Mouse (Mus musculus): Measurements from ENCODE around the gene Exosc2.
"Not testable (repeated sequence)": the region's sequence is repeated elsewhere in the genome, so short reads cannot be mapped to it uniquely, and the experiment has no call there.

Exosc2 gene

DNA sequence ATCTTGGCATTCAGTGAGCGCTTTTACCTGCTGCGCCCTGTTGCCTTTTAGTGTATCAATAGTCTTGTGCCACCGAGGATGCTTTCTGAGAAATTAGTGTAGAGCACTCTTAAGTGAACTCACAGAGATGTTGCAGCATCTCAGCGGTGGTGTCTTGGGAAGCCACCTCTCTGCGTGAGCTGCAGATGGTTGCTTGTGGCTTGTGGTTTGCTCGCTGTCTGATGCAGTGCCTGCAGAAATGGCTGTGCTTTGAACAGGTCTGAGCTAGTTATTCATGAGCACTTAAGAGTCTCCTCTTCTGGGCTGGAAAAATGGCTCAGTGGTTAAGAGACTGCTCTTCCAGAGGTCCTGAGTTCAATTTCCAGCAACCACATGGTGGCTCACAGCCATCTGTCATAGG is 8.1 kb downstream of the Exosc2 start:
- DNase-seq: no peak

DNA sequence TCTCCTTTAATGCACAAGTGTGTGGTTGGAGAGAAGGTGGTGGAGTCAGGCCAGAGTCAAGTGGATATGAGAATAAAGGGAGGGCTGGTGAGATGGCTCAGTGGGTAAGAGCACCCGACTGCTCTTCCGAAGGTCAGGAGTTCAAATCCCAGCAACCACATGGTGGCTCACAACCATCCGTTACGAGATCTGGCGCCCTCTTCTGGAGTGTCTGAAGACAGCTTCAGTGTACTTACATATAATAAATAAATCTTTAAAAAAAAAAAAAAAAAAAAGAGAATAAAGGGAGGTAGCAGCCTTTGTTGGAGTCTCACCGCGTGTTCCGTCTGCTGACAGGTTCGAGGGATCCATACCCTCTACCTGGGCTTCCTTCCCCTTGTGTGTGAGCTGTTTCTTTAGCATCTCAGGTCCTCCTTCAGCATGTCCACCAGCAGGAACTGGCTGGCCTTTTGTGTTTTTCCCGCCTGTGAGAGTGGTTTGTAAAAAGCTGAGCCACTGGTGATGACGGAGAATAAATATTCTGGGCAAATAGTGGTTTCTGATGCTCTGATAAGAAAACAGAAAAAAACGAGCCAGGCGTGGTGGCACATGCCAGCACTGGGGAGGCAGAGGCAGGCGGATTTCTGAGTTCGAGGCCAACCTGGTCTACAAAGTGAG is 10.7 kb downstream of the Exosc2 start:
- not testable (repeated sequence) for DNase-seq

GRCm38 (mm10) chr2:31681731-31682235 is 11.3 kb downstream of the Exosc2 start:
- DNase-seq: no peak

DNA sequence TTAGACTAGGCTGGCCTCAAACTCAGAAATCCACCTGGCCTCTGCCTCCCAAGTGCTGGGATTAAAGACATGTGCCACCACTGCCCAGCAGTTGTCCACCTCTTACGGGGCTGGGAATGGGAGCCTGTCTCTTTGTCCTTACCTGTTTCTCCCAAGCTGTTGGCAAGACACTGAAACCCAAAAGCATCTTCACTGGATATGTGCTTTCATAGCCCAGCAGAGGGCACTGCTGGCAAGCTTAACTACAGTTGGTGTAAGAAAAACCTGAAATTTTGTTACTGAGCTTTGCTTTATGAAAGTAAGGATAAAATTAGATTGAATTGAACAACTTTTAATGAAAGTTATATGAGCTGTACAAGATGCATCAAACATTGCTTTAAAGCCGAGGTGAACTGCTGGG is 13.2 kb downstream of the Exosc2 start:
- peak; percentile 61 to 69 for DNase-seq

DNA sequence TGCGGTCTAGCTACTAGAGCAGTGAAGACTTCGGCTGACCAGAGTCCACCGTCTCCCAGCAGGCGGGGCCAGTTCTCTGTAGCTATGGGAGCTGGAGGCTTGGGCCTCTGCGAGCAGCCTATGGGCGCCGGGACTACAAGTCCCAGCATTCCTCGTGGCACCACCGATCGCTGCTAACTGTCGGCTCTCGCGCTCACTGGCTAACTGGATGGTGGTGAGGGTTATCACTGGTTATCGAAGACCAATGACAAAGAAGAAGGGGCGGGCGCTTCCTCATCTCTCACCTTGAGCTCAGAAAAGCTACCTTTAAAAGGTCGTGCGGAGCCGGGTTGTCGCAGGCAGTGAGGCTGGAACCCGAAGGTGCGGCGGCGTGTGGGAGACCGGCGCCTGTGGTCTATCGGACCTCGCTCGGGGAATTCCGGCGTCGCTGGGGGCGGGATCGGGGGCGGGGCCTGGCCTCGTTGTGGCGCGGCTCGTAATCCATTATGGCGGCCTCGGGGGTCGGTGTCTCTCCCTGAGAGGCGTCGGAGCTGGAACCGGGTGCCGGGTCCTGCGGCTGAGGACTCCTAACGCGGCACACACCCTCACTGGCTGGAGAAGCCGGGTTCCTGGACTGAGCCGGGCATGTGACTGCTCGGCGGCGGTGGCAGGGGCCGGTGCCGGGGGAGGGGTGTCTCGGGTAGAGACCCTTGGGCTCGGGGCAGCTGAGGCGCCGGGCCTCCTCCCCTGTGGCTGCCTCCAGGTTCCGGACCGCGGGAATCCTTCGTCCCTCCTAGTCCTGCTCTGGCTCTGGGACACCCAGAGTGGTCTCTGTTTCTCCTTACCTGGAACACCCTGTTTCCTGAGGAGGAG is 17.8 kb downstream of the Exosc2 start, which contains the start of gene Abl1:
Abl1 (plus strand) TSS at position 303 of the 852 bp plus-strand sequence.
- peak; percentile 92 to 99 for DNase-seq

DNA sequence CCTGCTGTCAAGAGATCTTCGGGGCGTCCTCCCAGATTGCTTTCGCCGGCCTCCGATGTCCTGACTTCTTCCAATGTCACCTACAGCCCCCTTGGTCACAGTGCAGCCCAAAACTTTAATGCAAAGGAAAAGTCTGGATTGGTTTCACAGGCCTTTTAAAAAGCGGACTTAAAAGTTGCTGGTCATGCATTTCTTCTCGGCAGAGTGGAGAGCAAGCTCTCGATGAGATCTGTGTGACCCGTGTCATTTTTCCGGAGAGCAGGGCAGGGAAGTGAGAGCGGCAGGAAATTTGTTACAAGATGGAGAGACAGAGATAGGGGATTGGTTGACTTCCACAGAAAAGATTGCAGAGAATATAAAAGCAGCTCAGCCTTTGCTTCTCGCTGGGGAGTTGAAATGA is 18.5 kb downstream of the Exosc2 start:
- DNase-seq: no peak

- DNase-seq: no peak
These were observed 19.5 kb downstream of the Exosc2 start for GRCm38 (mm10) chr2:31690063-31690462.

DNA sequence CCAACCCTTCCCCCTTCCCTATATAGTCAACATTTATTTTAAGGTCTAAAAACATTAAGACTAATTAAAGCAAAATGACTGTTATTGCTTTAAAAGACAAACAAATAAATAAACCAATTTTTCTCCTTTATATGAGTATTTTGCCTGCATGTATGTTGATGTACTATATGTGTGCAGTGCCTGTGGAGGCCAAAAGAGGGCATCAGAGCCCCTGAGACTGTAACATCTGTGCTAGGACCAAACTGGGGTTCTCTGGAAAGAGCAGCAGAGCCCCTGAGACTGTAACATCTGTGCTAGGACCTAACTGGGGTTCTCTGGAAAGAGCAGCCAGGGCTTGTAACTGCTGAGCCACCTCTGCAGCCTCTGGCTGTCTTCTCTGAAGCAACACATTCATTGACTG is 27.7 kb downstream of the Exosc2 start:
- no peak for DNase-seq

GRCm38 (mm10) chr2:31700545-31701446 is 30.3 kb downstream of the Exosc2 start:
- DNase-seq: no peak

DNA sequence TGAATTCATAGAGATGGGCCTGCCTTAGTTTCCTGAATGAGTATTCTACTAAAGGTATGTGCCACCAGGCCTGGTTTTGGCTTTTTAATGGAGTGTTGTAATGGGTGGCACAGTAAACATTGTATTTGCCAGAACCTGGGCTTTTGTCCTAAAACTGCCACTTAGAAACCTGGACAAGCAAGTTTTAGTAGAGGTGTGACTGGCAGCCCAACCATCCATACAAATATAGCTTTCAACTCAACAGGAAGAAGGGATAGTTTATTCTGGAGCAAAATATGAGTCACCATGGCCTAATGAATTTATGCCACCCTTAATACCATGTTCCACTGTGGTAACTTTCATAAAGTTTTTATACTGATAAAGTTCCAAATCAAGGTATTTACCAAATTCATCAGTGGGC is 32.7 kb downstream of the Exosc2 start:
- DNase-seq: no peak

GRCm38 (mm10) chr2:31705914-31706313 is 35.4 kb downstream of the Exosc2 start:
- DNase-seq: no peak

DNA sequence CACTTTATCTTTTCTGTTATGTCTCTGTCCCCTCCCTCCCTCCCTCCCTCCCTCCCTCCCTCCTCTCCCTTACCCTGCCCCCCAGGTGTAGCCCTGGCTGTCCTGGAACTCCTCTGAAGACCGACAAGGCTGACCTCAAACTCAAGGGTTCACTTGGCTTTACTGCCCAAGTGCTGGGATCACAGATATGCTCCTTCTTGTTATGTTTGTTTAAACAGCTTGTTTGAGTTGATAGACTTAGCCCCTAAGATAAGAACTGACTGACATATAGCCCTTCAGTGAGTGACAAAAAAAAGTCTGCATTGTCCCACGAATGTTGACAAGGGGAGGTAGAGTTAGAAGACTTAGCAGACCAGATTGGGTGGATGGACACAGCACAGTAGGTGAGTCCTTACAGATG is 36.0 kb downstream of the Exosc2 start:
- no peak for DNase-seq

DNA sequence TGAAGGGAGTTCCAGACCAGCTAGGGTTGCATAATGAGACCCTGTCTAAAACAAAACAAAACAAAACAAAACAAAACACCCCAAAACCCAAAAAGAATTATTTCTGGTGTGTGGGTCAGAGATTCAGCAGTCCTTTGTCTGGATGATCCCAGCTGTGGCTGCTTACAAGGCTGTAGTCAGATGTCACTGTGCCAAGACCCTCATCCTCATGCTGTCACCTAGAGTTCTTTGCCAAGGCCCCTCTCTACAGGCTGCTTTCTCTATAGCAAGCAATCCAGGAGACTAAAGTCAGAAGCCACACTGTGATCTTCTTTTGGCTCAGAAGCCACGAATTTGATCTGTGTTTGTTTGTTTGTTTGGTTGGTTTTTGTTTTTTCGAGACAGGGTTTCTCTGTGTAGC is 42.2 kb downstream of the Exosc2 start:
- no peak for DNase-seq

- no peak for DNase-seq
These were observed 43.3 kb downstream of the Exosc2 start for GRCm38 (mm10) chr2:31713813-31714212.

DNA sequence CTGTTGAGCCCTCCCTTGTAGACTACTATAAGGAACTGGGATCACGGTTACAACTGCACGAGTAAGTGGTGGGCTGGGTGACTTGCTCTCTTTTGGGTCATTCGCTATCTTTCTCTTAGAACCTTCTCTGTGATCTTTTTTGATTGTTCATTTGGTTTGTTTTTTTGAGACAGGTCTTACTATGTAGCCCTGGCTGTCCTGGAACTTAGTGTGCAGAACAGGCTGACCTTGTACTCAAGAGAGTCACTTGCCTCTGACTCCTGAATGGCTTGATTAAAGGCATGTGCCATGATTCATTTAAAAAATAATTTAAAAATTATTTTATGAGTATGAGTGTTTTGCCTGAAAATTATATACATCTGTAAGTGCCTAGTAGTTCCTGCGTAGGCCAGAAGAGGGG is 44.3 kb downstream of the Exosc2 start:
- DNase-seq: no peak

DNA sequence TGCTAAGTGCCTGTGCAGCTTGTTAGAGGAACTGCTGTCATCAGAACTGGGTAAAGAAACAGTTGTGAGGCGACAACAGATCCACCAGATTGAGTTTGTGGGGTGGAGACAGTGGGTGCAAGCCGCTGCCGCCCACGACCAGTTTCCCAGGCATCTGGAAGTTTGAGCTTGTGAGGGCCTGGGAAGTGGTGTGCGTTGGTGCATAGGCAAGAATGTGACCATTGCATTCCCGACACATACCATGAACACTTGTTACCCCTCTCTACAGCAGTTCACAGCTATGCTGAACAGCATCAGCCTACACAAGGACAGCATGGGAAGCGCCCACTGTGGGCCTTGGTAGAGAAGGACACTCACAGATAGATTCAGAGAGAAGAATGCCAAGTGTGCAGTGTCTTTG is 45.5 kb downstream of the Exosc2 start:
- no peak for DNase-seq

- no peak for DNase-seq
These were observed 48.8 kb downstream of the Exosc2 start for GRCm38 (mm10) chr2:31719202-31719880.

DNA sequence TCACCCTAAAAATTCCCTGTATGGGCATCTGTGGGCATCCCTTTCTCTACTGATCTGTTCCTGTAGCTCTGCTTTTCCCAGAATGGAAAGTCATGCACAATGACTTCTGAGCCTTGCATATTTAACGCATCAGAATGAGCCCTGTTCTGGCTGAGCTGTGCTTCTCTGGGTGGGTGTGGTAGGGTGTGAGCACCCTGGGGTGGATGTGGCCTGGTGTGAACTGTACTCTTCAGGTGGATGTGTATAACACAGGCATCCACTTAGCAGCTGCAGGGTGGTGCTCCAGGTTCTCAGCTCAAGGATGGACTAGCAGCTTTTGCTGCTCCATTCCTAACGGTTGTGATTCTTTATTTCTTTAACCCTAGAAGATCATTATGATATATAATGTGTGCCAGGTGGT is 49.4 kb downstream of the Exosc2 start:
- no peak for DNase-seq

GRCm38 (mm10) chr2:31720783-31721182 is 50.3 kb downstream of the Exosc2 start:
- DNase-seq: no peak

DNA sequence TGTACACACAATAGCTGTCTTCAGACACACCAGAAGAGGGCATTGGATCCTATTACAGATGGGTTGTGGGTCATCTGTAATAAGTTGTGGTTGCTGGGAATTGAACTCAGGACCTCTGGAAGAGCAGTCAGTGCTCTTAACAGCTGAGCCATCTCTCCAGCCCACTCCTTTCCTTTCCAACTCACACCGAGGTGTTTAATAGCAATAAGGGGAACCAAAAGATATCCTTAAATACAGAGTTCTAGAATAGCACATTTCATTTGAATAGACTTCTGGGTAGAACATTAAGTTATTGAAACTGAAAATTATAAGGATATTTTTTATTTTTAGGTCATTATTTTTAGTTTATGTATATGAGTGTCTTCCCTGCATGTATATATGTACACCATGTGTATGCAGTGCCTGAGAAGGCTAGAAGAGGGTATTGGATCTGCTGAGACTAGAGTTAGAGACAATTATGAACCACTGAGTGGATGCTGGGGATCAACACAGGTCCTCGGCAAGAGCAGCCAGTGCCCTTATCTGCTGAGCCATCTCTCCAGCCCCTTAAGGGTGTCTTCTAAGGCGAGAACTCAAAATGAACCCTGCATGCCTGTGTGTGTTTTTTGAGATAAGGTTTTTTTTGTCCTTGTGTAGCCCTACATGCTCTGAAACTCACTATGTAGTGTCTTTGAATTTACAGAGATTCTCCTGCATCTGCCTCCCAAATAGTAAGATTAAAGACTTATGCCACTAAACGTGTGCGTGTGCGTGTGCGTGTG is 54.4 kb downstream of the Exosc2 start:
- no peak for DNase-seq

DNA sequence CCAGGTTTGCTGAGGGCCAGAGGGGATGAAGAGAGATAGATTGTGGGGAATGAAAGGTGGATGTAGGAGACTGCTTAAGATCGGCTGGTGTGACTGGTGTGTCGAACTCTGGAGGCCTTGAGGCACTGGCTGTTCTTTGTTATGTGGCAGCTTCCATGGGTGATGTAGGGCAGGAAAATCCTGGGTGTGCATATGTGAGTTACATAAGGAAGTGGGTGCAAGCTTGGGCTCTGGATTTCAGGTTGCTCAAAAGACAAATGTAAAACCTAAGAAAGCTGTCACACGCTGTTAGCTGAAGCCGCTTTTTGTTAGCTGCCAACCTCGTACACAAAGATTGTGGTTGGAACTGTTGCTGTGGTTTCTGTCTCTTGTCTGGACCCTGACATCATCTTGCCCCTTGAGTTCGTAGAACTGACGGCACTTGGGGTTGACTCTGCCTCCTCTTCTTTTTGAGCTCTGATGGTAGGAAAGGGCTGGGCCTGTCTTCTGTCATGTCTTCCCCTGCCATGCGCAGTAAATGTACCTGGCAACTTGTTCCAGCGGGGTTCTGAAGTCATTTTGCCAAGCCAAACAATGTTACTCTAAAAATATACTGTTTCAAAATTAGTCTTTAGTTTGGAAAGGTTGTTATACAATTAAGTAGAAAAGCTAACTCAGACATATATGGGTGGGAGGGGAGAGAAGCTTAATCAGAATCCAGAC is 57.2 kb downstream of the Exosc2 start:
- DNase-seq: no peak

Measured in cerebellum, adult 18-20 months (tissue).